Mouse (Mus musculus) embryonic facial prominence, embryonic 15.5 days (tissue): ENCODE data around the gene Sgo2a. TPM values are rescaled to one million over a fixed set of nuclear protein-coding genes. Genes with fewer than 3 reads are reported as not detected.

Experiments
- ATAC-seq: fragments of 200-750 bp; cut with Nextera tagmentation; 2 replicates; pipeline ENCODE4 v1.8.0; 2017; ENCODE audit warnings: low read depth, moderate TSS enrichment; ENCODE audit not compliant: insufficient number of reproducible peaks, low FRiP score, low TSS enrichment
- H3K27ac ChIP-seq: fragments of 300-500 bp; sonication (generic); replicated peaks from 2 replicates; pipeline ENCODE4 v1.5.1; 2015; ENCODE audit warnings: mild to moderate bottlenecking, inconsistent platforms
- H3K27me3 ChIP-seq: fragments of 300-500 bp; sonication (generic); 2 replicates; pipeline ENCODE4 v1.6.1; 2015; ENCODE audit warnings: inconsistent platforms
- H3K36me3 ChIP-seq: fragments of 300-500 bp; sonication (generic); 2 replicates; pipeline ENCODE4 v1.6.1; 2015; ENCODE audit warnings: mild to moderate bottlenecking, inconsistent platforms
- H3K4me1 ChIP-seq: fragments of 300-500 bp; sonication (generic); 2 replicates; pipeline ENCODE4 v1.6.1; 2015; ENCODE audit warnings: inconsistent platforms
- H3K4me2 ChIP-seq: fragments of 300-500 bp; sonication (generic); replicated peaks from 2 replicates; pipeline ENCODE4 v1.6.1; 2015; ENCODE audit warnings: mild to moderate bottlenecking, inconsistent platforms
- H3K4me3 ChIP-seq: fragments of 300-500 bp; sonication (generic); replicated peaks from 2 replicates; pipeline ENCODE4 v1.5.1; 2015; ENCODE audit warnings: mild to moderate bottlenecking, inconsistent platforms
- H3K9ac ChIP-seq: fragments of 300-500 bp; sonication (generic); 2 replicates; pipeline ENCODE4 v1.6.1; 2015; ENCODE audit warnings: inconsistent platforms
- H3K9me3 ChIP-seq: fragments of 300-500 bp; sonication (generic); replicated peaks from 2 replicates; pipeline ENCODE4 v1.6.1; 2016; ENCODE audit warnings: inconsistent platforms
- WGBS: fragments of 180-500 bp; shearing (Covaris S2); methylation state at CpG from one replicate; pipeline ENCODE4 v1.1.7; 2015; 5-methylcytosine and 5-hydroxymethylcytosine counted together
- polyA plus RNA-seq: library from polyadenylated mRNA; unstranded; fragments of >200 nt; fragmentation: Nextera tagmentation; extraction: Ambion mirVana; gene quantifications from 2 replicates; pipeline ENCODE4 v1.2.1, GENCODE M21; 2015

Sgo2a gene
- 12.5 and 14.8 TPM in 2 replicates for polyA plus RNA-seq

DNA sequence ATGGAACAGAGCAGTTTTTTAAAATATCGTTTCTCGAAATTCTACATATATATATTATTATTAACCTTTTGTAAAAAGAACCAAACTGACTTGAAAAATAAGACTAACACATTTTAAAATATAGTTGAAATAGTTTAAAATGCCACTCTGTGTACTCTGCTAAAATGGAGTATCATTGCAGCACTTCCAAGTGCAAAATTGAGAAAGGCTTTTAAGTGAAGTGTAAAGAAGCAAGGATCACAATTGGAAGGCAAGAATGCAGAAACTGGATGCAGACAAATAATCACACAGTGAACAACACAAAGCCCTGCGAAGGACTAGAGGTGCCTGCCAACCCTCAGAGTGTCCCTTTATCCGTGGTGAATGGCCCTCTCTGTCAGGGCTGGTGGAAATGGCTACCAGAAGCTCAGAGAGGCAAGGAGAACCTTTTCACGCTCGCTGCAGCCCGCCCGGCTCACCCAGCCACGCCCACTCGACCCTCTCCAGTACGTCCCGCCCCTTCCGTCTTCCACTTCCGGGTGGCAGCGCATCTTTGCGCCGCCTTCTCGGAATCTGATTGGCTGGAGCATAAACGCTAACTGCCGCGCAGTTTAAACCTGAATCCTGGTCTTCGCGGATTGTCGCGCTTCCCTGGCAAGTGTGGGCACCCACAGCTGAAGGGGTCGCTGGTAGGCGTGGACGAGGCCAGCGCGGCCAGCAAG, at the start of gene Sgo2a:
Gene Sgo2a, plus strand, starts transcription at position 540 of the 701 bp plus-strand sequence.
- no peaks in the 10 kb centered on the region for H3K27me3 ChIP-seq
- H3K9ac ChIP-seq: peak within 1 kb of the TSS; percentile 42
- peak within 1 kb of the TSS; percentile 98 for H3K4me3 ChIP-seq
- 6% methylated on average over 30 of the region's 30 CpGs for WGBS
- peak; percentile 96 for ATAC-seq
- H3K4me2 ChIP-seq: peak within 1 kb of the TSS; percentile 64
- peaks cover 14% of the 10 kb centered on the region for H3K4me1 ChIP-seq
- no peaks in the 10 kb centered on the region for H3K36me3 ChIP-seq
- H3K27ac ChIP-seq: peak within 1 kb of the TSS; percentile 75; the same call in 1 of the 2 replicates
- H3K9me3 ChIP-seq: no peaks in the 10 kb centered on the region

DNA sequence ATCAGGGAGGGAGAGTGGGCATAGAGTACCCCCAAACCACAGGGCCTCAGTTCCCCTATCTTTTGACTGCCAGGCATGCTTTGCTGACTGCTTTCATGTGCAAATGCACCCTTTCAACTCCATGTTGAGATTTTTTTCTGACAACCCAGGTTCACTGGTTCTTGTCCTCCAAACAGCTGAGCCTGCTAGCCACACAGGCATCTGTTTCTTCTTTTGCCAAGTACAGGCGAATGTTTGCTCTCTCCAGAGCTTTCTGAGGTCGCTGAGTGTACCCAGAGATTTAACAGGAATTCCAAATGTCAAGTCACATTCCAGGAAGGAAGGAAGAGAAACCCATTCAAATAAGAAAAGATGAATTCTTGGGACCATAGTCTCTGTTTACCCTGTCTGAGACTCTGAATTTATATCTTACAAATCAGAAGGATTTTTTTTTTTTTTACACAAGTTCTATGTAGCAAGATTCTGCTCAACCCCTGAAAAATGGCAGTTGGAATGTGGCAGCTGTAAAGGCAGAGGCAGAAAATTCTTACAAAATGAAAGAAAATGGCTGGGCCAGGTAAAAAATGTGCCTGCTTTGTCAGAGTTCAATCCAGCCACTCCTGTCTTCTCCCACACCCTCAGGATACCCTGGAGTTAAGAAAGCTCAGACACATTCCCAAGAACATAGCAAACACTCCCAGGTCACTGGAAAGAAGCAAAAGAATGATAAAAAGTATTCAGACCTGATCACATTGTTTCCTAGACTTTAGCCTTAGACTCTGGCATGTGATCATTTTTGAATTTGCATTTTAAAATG, 48.0 kb upstream of the Sgo2a start:
- Histone ChIP-seq H3K9ac (no peak overlapping the region), H3K4me2 (no peak overlapping the region), H3K27me3 (no peaks in the 10 kb centered on the region), H3K4me3 (no peak overlapping the region), H3K9me3 (no peaks in the 10 kb centered on the region), H3K27ac (no peak overlapping the region), H3K4me1 (peaks cover 5% of the 10 kb centered on the region; the same call in 1 of the 2 replicates), H3K36me3 (peaks cover 31% of the 10 kb centered on the region)
- ATAC-seq: no peak
- 14% methylated on average over 2 of the region's 2 CpGs for WGBS

DNA sequence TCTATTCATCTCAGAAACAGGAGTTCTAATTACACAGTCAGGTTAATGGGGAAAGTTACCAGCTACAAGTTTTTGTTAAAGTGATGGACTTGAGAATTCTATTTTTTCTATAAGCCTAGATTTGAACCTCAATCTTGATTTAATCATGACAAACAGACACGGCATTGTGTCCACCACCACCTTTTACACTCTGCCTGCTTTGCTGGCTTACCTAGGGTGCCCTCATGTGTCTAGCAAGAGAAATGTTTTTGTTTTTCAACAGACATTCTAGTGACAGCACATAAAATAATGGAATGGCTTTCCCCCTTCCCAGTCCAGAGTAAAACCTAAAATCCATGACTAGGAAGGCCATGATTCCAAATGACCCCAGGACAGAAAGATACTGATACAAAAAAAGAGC, 46.6 kb upstream of the Sgo2a start:
- Histone ChIP-seq H3K9ac (no peak overlapping the region), H3K4me3 (no peak overlapping the region), H3K27ac (no peak overlapping the region), H3K27me3 (no peaks in the 10 kb centered on the region), H3K9me3 (no peaks in the 10 kb centered on the region), H3K36me3 (peaks cover 28% of the 10 kb centered on the region; the same call in 1 of the 2 replicates), H3K4me2 (no peak overlapping the region), H3K4me1 (peaks cover 5% of the 10 kb centered on the region; the same call in 1 of the 2 replicates)
- 4% methylated on average over 1 of the region's 1 CpGs for WGBS
- ATAC-seq: no peak

DNA sequence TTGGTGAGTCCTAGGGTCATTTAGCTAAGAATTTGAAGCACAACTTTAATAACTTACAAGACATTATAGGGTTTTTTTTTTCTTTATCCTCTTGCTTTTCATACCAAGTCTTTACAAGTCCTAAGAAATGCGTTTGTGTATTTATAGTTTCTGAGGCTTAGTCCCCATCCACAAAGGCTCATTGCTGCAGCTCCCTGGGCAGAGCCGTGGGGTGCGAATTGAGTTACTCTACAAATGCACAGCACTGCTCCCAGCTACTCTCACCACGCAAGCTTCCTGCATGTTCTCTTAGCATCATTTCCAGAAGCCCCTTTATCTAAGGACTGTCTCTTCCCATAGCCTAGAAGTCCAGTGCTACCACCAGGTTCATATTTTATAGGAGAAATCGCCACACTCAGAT, 46.1 kb upstream of the Sgo2a start:
- no peak overlapping the region for H3K27ac ChIP-seq
- no peak overlapping the region for H3K4me3 ChIP-seq
- H3K36me3 ChIP-seq: peaks cover 28% of the 10 kb centered on the region; the same call in 1 of the 2 replicates
- no peak for ATAC-seq
- H3K4me1 ChIP-seq: peaks cover 5% of the 10 kb centered on the region; the same call in 1 of the 2 replicates
- WGBS: 75% methylated on average over 5 of the region's 5 CpGs
- no peak overlapping the region for H3K4me2 ChIP-seq
- H3K27me3 ChIP-seq: no peaks in the 10 kb centered on the region
- no peak overlapping the region for H3K9ac ChIP-seq
- H3K9me3 ChIP-seq: no peaks in the 10 kb centered on the region

DNA sequence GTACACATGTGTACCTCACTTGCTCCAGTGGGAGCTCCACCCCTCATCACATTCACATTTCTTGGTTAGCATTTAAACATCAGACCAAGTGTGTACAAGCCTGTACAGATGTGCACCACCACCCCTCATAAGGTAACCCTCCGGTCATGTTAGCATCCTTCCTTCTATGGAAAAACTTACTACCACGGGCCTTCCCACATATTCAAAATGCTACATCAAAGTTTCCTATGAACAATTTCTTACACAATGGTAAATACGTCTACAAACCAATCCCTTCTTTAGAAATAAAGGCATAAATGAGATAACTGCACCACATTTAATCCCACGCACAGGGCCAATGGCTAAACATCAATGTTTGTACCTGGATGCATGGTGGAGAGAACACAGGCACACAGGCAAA, 43.3 kb upstream of the Sgo2a start:
- peaks cover 28% of the 10 kb centered on the region for H3K36me3 ChIP-seq

DNA sequence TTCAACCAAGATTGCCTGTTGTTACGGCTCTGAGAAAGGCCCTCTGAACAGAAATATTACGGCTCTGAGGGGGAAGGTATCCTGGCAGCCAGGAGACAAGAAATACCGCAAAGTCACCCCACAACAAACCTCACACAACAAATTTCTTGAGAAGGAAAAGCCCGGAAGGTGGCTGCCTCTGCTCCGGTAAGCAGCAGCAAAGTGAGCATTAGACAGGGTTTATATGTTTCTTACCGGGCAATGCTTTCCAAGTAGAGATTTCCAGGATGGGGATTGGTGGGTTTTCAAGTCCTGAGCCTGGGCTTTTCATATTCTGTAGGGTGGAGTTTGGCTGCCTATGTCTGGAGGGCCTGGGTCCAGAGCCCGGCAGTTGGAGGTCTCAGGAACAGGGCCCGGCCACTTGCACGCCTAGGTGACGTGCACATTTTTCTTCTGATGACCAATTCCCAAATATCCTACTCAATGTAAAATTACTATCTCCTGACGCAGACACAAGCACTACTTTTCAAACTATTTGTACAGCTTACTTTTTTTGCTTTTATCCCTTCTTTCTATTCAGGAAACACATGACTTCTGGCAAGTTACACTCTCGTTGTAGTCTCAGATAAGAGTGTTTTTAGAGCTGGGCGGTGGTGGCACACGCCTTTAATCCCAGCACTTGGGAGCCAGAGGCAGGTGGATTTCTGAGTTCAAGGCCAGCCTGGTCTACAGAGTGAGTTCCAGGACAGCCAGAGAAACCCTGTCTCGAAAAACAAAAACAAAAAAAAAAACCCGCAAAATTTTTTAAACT, 42.0 kb upstream of the Sgo2a start:
- ATAC-seq: no peak

More for the DNA sequence above, 43.3 kb upstream of the Sgo2a start:
- ATAC-seq: no peak
- Histone ChIP-seq H3K4me1 (peaks cover 5% of the 10 kb centered on the region; the same call in 1 of the 2 replicates), H3K9me3 (no peaks in the 10 kb centered on the region), H3K4me2 (no peak overlapping the region), H3K4me3 (no peak overlapping the region), H3K9ac (no peak overlapping the region), H3K27me3 (no peaks in the 10 kb centered on the region), H3K27ac (no peak overlapping the region)
- WGBS: 93% methylated on average over 4 of the region's 4 CpGs

DNA sequence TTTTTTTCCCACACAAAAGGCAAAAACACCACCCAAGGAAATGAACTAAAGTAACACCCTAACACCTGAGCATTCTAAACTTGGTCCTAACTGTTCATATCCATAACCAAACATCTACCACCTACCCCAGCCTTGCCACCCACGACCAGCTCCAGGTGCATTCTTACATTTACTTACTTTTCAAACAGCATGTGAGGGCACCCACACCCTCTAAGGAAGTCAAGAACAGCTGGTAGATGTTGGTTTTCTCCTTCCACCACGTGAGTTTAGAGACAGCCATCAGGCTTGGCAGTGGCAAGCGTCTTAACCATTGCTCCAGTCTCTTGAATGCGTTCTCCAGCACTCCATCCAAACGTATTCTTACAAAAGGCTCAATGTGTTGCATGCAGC, 41.4 kb upstream of the Sgo2a start:
- no peak overlapping the region for H3K27ac ChIP-seq
- H3K36me3 ChIP-seq: peaks cover 36% of the 10 kb centered on the region
- no peak overlapping the region for H3K9ac ChIP-seq
- H3K27me3 ChIP-seq: no peaks in the 10 kb centered on the region
- no peak overlapping the region for H3K4me3 ChIP-seq
- ATAC-seq: no peak
- H3K4me2 ChIP-seq: no peak overlapping the region
- H3K4me1 ChIP-seq: no peaks in the 10 kb centered on the region
- H3K9me3 ChIP-seq: no peaks in the 10 kb centered on the region
- 81% methylated on average over 5 of the region's 5 CpGs for WGBS

More for the DNA sequence above, 42.0 kb upstream of the Sgo2a start:
- Histone ChIP-seq H3K4me1 (no peaks in the 10 kb centered on the region), H3K4me2 (no peak overlapping the region), H3K9ac (no peak overlapping the region), H3K36me3 (peaks cover 30% of the 10 kb centered on the region), H3K27me3 (no peaks in the 10 kb centered on the region), H3K4me3 (no peak overlapping the region), H3K27ac (no peak overlapping the region), H3K9me3 (no peaks in the 10 kb centered on the region)
- WGBS: 85% methylated on average over 16 of the region's 16 CpGs

DNA sequence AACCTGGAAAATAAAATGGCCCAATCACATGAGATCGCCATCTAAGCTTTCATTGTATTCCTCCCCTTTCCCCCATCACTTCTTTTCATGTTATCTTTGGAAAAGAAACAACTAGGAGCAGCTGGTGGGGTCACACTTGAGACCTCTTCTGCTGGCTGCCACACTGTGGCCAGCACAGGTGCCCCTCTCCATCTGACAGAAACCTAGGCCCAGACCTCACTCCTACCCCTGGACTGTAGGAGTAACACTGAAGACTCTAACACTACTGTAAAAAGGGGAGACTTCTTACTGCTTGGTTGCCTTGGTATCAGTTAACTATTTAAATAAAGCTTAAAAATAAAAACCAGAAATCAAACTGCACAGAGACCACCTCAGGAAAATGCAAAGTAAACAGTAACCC, 40.0 kb upstream of the Sgo2a start:
- ATAC-seq: no peak
- H3K4me2 ChIP-seq: no peak overlapping the region
- H3K27me3 ChIP-seq: no peaks in the 10 kb centered on the region
- H3K36me3 ChIP-seq: peaks cover 35% of the 10 kb centered on the region
- no peak overlapping the region for H3K27ac ChIP-seq
- H3K9ac ChIP-seq: no peak overlapping the region
- H3K4me1 ChIP-seq: no peaks in the 10 kb centered on the region
- no peak overlapping the region for H3K4me3 ChIP-seq
- H3K9me3 ChIP-seq: no peaks in the 10 kb centered on the region
- WGBS: 91% methylated on average over 1 of the region's 1 CpGs

DNA sequence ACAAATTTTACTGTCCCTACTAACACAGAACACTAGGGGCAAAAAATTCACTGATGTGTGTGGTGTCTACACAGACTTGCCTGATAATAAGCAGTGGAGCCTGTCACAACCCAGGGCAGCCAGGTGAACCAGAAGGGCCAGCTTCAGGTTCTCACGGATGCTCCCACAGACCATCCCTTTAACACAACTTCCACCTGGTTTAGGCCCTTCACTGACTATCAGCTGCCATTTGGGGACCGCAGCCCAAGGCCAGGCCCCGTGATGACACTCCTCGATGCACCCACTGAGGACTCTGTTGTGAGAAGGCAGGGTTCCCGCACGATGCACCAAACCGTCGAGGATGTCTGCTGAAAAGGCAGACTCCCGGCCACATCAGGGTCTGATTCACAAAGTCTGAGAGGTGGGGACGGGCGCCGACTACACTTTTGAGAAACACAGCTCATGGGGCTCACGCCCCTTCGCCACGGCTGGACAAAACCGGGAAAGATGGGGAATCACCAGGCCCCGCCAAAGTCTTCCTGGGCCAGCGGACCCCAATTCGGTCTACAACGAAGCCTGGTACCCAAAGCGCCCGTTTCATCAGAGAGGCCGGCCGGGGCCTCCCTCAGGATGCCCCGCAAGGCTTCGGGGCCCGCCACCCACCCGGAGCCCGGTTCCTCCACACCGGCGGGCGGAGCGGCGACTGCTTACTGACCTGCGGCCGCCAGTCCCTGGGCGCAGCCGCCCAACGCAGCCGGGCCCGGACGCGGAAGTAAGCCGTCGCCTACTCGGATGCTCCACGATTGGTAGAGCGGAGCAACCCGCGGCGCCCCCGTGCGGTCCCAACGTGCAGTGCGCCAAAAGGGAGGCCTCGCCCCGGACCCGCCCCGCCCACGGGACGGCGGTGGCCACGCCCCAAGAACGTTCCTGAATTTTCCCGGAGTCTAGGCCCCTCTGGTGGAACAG, 26.2 kb upstream of the Sgo2a start:
- H3K36me3 ChIP-seq: peaks cover 13% of the 10 kb centered on the region; the same call in 1 of the 2 replicates
- H3K27ac ChIP-seq: peak overlapping the region; percentile 82
- WGBS: under 1% methylated on average over 65 of the region's 65 CpGs
- peak overlapping the region; percentile 73 for H3K4me2 ChIP-seq
- peak overlapping the region; percentile 86 for H3K9ac ChIP-seq
- no peaks in the 10 kb centered on the region for H3K27me3 ChIP-seq
- H3K9me3 ChIP-seq: no peaks in the 10 kb centered on the region
- peak overlapping the region; percentile 79 for H3K4me3 ChIP-seq
- H3K4me1 ChIP-seq: peaks cover 12% of the 10 kb centered on the region
- peak; percentile 95 for ATAC-seq

DNA sequence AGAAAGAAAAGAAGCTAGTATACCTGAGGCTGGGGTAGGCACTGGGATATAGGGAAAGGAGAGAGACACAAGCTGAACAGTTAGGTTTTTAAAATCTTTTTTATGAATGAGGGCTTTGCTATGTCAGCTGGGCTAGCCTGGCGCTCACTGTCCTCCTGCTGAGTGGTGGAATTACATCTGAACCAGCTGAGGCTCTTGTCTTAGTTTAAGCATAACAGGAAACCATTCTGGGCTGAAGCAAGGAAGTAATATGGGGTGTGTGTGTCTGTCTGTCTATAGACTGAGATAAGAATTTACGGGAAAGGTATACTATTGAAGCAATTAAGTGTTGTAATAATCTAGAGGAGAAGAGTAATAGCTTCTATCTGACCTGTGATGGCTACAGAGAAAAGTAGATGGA, 24.2 kb upstream of the Sgo2a start:
- Histone ChIP-seq H3K27ac (no peak overlapping the region), H3K27me3 (no peaks in the 10 kb centered on the region), H3K9ac (no peak overlapping the region), H3K4me3 (no peak overlapping the region), H3K9me3 (no peaks in the 10 kb centered on the region), H3K36me3 (peaks cover 3% of the 10 kb centered on the region; the same call in 1 of the 2 replicates), H3K4me1 (peaks cover 12% of the 10 kb centered on the region), H3K4me2 (no peak overlapping the region)
- no peak for ATAC-seq
- 77% methylated on average over 2 of the region's 2 CpGs for WGBS
